Mouse (Mus musculus): ENCODE results near the gene Zfp51.
"Not testable (repeated sequence)": the region's sequence is repeated elsewhere in the genome, so short reads cannot be mapped to it uniquely, and the experiment has no call there.

GRCm38 (mm10) chr17:21476351-21476750 is 26.2 kb downstream of the Zfp51 start:
- not testable (repeated sequence) for TF ChIP-seq CTCF, EP300 (IDR thresholded peaks at IDR 0.05; ENCODE audit: low read depth)

All from heart, postnatal 0 days (tissue).